Mouse (Mus musculus): Measurements from ENCODE around the gene Cdhr3. TPM values are rescaled to one million over a fixed set of nuclear protein-coding genes. Genes with fewer than 3 reads are reported as not detected.

Gene Cdhr3
- polyA plus RNA-seq (2015; fragmentation: Nextera tagmentation; extraction: Ambion mirVana), result 0.15 TPM in 1 of 2 replicates, not detected in the other

GRCm38 (mm10) chr12:33092775-33093174, at the start of gene Cdhr3:
Cdhr3 (minus strand) TSS chr12:33092875.

Small RNA genes within 50 kb of the gene (microRNA-seq; reads per million reads assigned to microRNA genes)
- not detected for gene Gm22904 (ENCODE audit: borderline replicate concordance, insufficient number of aligned reads)

Other genes starting within 250 kb of the Cdhr3 start
- 67.8 and 103 TPM in 2 replicates for gene Sypl, start 139.0 kb downstream of the Cdhr3 start, polyA plus RNA-seq (2015; fragmentation: Nextera tagmentation; extraction: Ambion mirVana)
- 11.4 and 11.8 TPM in 2 replicates for gene Atxn7l1, start 54.8 kb upstream of the Cdhr3 start, polyA plus RNA-seq (2015; fragmentation: Nextera tagmentation; extraction: Ambion mirVana)

Measured in adrenal gland, postnatal 0 days (tissue).